Mouse (Mus musculus): ENCODE results near the gene Rexo1.

Rexo1 gene

GRCm38 (mm10) chr10:80584642-80585552 lies 23.5 kb upstream of the Rexo1 start:
- DNase-seq (ENCODE audit: low spot score), result no peak

DNA sequence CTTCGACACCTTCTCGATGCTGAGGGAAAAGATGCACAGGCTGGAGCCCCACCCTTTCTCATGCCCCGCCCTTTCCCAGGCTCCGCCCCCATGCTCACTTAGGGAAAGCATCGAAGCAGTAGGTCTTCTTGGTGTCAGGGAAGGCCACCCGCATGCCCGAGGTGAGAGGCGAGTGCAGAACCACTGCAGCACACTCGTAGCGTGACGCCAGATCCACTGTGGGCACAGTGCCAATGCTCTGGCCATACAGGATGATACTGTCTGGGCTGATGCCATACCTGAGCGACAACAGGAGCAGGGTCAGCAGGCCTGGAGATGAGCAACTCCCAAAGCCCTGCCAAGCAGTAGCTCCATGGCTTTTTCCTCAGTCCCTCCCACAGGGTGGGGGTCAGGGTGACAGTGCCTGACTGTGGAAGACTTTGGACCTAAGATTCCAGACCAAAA lies 22.7 kb upstream of the Rexo1 start:
- no peak for DNase-seq (ENCODE audit: low spot score)

DNA sequence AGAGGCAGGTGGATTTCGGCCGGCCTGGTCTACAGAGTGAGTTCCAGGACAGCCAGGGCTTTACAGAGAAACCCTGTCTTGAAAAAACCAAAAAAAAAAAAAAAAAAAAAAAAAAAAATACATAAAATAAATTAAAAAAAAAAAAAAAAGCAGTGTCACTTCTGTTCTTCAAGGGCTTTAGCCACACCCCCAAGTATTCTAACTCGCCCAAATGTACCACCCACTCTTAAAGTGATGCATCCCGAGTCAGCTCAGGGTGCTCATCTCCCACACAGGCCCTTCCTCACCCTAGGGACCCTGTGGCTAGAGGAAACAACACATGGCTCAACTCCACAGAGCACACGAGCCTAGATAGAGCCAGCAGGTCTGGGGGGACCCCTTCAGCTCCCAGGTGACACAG lies 21.7 kb upstream of the Rexo1 start:
- DNase-seq (ENCODE audit: low spot score), result no peak

GRCm38 (mm10) chr10:80578911-80579310 lies 17.6 kb upstream of the Rexo1 start:
- peak; percentile 48 for DNase-seq (ENCODE audit: low spot score)

DNA sequence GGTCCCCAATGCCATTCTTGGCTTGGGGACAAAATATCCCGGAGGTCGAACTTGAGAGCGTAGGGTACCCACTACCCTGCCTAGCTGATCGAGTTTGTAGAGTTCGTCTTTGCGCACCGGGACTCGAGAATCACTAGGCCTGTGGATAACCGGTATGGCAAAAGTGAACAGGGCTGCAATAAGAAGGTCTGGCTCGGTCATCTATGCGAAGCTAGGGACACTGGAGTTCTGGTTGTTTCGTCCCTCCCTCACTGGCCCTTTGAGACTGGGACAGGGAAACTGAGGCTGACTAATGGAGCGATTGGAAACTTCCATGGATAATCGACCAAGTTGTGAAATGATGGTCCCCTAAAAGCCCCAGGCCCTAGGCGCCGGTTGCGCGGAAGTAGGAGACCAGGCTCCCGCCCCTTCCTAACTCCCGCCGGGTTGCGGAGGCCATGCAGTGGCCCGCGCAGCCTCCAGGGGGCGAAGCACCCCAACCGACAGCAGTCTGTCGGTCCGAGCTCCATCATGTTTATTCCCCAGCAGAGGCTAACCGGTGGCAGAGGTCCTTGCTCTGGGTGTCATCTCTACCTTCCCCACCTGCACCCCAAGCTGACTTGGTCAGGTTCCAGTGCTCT lies 16.9 kb upstream of the Rexo1 start:
- DNase-seq (ENCODE audit: low spot score), result peak; percentile 86

GRCm38 (mm10) chr10:80577195-80578130 lies 16.1 kb upstream of the Rexo1 start, which contains the start of gene Klf16:
TSS of gene Klf16 (minus strand) at chr10:80577321.
- DNase-seq (ENCODE audit: low spot score), result peak; percentile 99

GRCm38 (mm10) chr10:80576351-80577194 lies 15.2 kb upstream of the Rexo1 start:
- peak; percentile 70 for DNase-seq (ENCODE audit: low spot score)

GRCm38 (mm10) chr10:80575925-80576324 lies 14.6 kb upstream of the Rexo1 start:
- no peak for DNase-seq (ENCODE audit: low spot score)

- no peak for DNase-seq (ENCODE audit: low spot score)
These were observed 13.5 kb upstream of the Rexo1 start for GRCm38 (mm10) chr10:80574896-80575295.

GRCm38 (mm10) chr10:80573944-80574343 lies 12.6 kb upstream of the Rexo1 start:
- no peak for DNase-seq (ENCODE audit: low spot score)

- DNase-seq (ENCODE audit: low spot score), result no peak
These were observed 11.1 kb upstream of the Rexo1 start for GRCm38 (mm10) chr10:80572477-80572876.

- no peak for DNase-seq (ENCODE audit: low spot score)
These were observed 9.8 kb upstream of the Rexo1 start for GRCm38 (mm10) chr10:80570871-80571836.

DNA sequence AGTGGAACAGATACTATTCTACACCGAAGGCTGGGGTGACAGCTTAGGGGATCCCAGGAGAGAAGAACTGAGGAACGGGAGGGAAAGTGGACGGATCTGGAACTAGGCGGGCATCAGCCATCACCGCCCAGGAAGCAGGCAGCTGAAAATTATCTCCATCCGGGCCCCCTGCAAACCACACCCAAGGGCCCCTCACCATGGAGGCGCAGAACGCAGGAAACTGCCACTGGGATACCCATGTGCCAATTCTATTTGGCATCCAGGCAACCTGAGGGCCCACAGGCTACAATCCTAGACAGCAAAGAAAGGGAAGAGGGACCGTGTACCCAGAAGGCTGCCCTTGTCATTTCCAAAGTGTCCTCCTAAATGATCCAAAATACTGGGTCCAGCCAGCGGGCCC lies 9.1 kb upstream of the Rexo1 start:
- DNase-seq (ENCODE audit: low spot score), result no peak

GRCm38 (mm10) chr10:80569664-80570066 lies 8.3 kb upstream of the Rexo1 start:
- peak; percentile 54 for DNase-seq (ENCODE audit: low spot score)

DNA sequence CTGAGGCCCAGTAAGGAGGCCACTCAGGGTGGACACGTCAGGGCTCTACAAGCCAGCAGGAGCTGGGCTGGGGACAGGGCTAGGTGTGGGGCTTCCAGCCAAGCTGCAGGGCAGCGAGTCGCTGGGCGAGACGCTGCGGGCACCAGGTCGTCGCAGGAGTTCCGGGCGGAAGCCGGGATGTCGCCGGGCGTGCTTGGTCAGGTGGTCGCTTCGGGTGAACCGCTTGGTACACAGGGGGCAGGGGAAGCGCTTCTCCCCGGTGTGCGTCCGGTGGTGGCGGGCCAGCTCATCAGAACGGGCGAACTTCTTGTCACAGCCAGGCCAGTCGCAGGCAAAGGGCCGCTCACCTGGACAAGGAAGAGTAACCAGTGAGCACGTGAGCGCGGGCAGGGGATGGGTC lies 7.5 kb upstream of the Rexo1 start:
- no peak for DNase-seq (ENCODE audit: low spot score)

GRCm38 (mm10) chr10:80566375-80567092 lies 5.2 kb upstream of the Rexo1 start:
- peak; percentile 80 for DNase-seq (ENCODE audit: low spot score)

DNA sequence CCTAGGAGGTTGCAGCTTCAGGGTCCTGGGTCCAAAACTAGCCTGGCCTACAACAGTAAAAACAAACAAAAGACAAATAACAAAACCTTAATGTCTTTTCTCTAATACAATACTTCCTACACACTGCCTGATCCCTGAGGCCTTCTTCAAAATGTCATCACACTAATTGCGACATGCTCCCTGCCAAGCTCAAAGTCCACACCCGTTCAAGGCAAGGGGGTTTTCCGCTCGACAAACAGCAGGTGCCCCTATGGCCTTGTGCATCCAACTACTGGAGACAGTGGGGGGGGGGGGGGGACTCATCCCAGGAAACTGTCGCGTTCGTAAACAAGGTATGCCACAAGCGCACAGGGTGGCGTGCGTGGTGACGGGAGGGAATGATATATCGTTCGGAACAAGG lies 739 bp downstream of the Rexo1 start:
- no peak for DNase-seq (ENCODE audit: low spot score)

DNA sequence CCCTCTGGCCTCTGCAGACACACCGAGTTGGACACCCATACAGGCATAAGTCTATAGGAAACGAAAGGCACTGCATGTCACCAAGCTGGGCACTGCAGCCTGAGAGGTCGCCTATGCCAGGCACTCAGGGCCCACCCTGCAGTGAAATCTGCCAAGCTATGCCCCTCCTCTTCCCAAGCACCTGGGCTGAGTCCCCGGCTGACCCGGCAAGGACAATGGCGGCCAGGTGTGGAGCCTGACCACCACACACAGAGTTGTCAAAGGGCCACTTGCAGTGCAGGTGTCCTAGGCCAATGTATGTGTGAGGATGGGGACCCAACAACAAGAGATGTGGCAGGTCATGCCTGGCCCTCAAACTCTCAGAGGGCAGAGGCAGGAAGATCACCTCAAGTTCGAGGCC lies 1.9 kb downstream of the Rexo1 start:
- DNase-seq (ENCODE audit: low spot score), result no peak

DNA sequence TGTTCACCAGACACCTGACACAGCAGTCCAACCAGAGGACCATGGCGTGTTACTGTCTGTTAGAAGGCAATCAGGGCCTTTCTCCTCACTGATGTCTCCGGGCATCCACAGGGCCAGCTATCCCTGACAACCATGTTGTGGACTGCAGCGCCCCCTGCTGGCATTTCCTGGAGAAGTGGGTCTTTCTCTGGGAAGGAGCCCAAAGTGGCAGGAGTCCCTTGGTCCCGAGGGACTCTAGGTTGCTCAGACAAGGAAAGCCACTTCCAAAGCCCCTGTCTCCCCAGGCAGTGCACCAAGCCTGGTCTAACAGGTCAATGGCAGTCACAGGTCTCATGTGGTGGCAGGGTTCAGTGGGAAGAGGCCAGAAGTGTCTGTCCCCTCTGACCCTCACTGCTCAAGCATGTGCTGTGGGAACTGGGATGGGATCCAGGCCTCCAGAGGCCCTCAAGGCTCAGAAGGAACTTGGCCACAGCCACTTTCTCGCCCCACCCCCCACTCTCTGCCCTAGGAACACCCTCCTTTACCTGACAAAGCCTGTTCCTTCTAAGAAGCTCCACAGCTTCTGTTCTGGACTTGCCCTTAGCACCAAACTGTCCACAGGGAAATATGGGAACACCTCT lies 3.9 kb downstream of the Rexo1 start:
- peak; percentile 86 for DNase-seq (ENCODE audit: low spot score)
